Mouse (Mus musculus) forebrain, embryonic 16.5 days (tissue): ENCODE measurements around the gene Emid1. TPM values are rescaled to one million over a fixed set of nuclear protein-coding genes. Genes with fewer than 3 reads are reported as not detected.
A peak's percentile ranks its signal among the peaks of the same experiment; 100 is the strongest.

Source experiments
- ATAC-seq: fragments of 200-750 bp; cut with Nextera tagmentation; 2 replicates; pipeline ENCODE4 v1.8.0; 2017; ENCODE audit warnings: mild to moderate bottlenecking, moderate library complexity
- H3K27ac ChIP-seq: fragments of 300-500 bp; sonication (generic); 2 replicates; pipeline ENCODE4 v1.5.1; 2014; ENCODE audit warnings: low read length, control low read depth
- H3K27me3 ChIP-seq: fragments of 300-500 bp; sonication (generic); replicated peaks from 2 replicates; pipeline ENCODE4 v1.6.1; 2014; ENCODE audit warnings: low read length; ENCODE audit not compliant: control insufficient read depth, insufficient read depth
- H3K36me3 ChIP-seq: fragments of 300-500 bp; sonication (generic); 2 replicates; pipeline ENCODE4 v1.6.1; 2014; ENCODE audit not compliant: control insufficient read depth, insufficient read depth
- H3K4me1 ChIP-seq: fragments of 300-500 bp; sonication (generic); replicated peaks from 2 replicates; pipeline ENCODE4 v1.6.1; 2014; ENCODE audit warnings: low read length; ENCODE audit not compliant: control insufficient read depth, insufficient read depth
- H3K4me2 ChIP-seq: fragments of 300-500 bp; sonication (generic); 2 replicates; pipeline ENCODE4 v1.6.1; 2014; ENCODE audit warnings: mild to moderate bottlenecking, low read length, control low read depth
- H3K4me3 ChIP-seq: fragments of 300-500 bp; sonication (generic); replicated peaks from 2 replicates; pipeline ENCODE4 v1.5.1; 2014; ENCODE audit warnings: mild to moderate bottlenecking, low read length, control low read depth
- H3K9ac ChIP-seq: fragments of 300-500 bp; sonication (generic); replicated peaks from 2 replicates; pipeline ENCODE4 v1.6.1; 2014; ENCODE audit warnings: low read depth, low read length, control low read depth
- H3K9me3 ChIP-seq: fragments of 300-500 bp; sonication (generic); 2 replicates; pipeline ENCODE4 v1.6.1; 2016; ENCODE audit warnings: low read length; ENCODE audit not compliant: control insufficient read depth
- WGBS: fragments of 180-500 bp; shearing (Covaris S2); extraction: QIAGEN DNeasy Blood & Tissue Kit; methylation state at CpG from one replicate; pipeline ENCODE4 v1.1.7; 2014; 5-methylcytosine and 5-hydroxymethylcytosine counted together
- polyA plus RNA-seq: library from polyadenylated mRNA; unstranded; fragments of >200 nt; fragmentation: Nextera tagmentation; extraction: Ambion mirVana; gene quantifications from 2 replicates; pipeline ENCODE4 v1.2.1, GENCODE M21; 2015

The Emid1 gene
- polyA plus RNA-seq, 1 experiment from 2014 or later = 27.3 TPM

- H3K4me3 ChIP-seq = no peak overlapping the region
These were observed 21.9 kb downstream of the Emid1 start for GRCm38 (mm10) chr11:5130111-5130665.

GRCm38 (mm10) chr11:5129035-5129480, 23.0 kb downstream of the Emid1 start:
- no peak overlapping the region for H3K4me2 ChIP-seq
- H3K4me1 ChIP-seq = peaks cover 17% of the 10 kb centered on the region
- no peaks in the 10 kb centered on the region for H3K27me3 ChIP-seq
- 0 out of 2 replicates have a peak overlapping the region, but pooled peaks have one; percentile 3 for H3K27ac ChIP-seq
- no peaks in the 10 kb centered on the region for H3K36me3 ChIP-seq
- no peaks in the 10 kb centered on the region for H3K9me3 ChIP-seq
- H3K9ac ChIP-seq = no peak overlapping the region
- H3K4me3 ChIP-seq = no peak overlapping the region
- under 1% methylated on average over 5 of the region's 5 CpGs for WGBS
- ATAC-seq = peak; percentile 67

More at GRCm38 (mm10) chr11:5130111-5130665, 21.9 kb downstream of the Emid1 start:
- Histone ChIP-seq H3K9ac (no peak overlapping the region), H3K4me1 (peaks cover 17% of the 10 kb centered on the region), H3K36me3 (no peaks in the 10 kb centered on the region), H3K4me2 (no peak overlapping the region), H3K9me3 (no peaks in the 10 kb centered on the region), H3K27me3 (no peaks in the 10 kb centered on the region), H3K27ac (no peak overlapping the region)
- ATAC-seq = no peak
- 55% methylated on average over 4 of the region's 4 CpGs for WGBS

- WGBS = 49% methylated on average over 4 of the region's 4 CpGs
- peaks cover 17% of the 10 kb centered on the region for H3K4me1 ChIP-seq
- H3K36me3 ChIP-seq = no peaks in the 10 kb centered on the region
- no peak overlapping the region for H3K9ac ChIP-seq
- H3K27me3 ChIP-seq = no peaks in the 10 kb centered on the region
- H3K4me3 ChIP-seq = no peak overlapping the region
- H3K9me3 ChIP-seq = no peaks in the 10 kb centered on the region
- no peak overlapping the region for H3K27ac ChIP-seq
- no peak overlapping the region for H3K4me2 ChIP-seq
- no peak for ATAC-seq
These were observed 26.3 kb downstream of the Emid1 start for GRCm38 (mm10) chr11:5125713-5126112.

GRCm38 (mm10) chr11:5114931-5115581, 37.0 kb downstream of the Emid1 start:
- no peaks in the 10 kb centered on the region for H3K4me1 ChIP-seq
- no peak overlapping the region for H3K4me2 ChIP-seq
- 27% methylated on average over 13 of the region's 13 CpGs for WGBS
- no peak overlapping the region for H3K4me3 ChIP-seq
- no peak overlapping the region for H3K27ac ChIP-seq
- H3K9ac ChIP-seq = no peak overlapping the region
- no peak; the same call in 1 of the 2 replicates for ATAC-seq
- no peaks in the 10 kb centered on the region for H3K9me3 ChIP-seq
- H3K27me3 ChIP-seq = no peaks in the 10 kb centered on the region
- H3K36me3 ChIP-seq = no peaks in the 10 kb centered on the region

GRCm38 (mm10) chr11:5113645-5114044, 38.4 kb downstream of the Emid1 start:
- no peaks in the 10 kb centered on the region for H3K36me3 ChIP-seq
- no peaks in the 10 kb centered on the region for H3K27me3 ChIP-seq
- no peaks in the 10 kb centered on the region for H3K9me3 ChIP-seq
- H3K27ac ChIP-seq = no peak overlapping the region
- H3K9ac ChIP-seq = no peak overlapping the region
- ATAC-seq = no peak
- WGBS = 82% methylated on average over 7 of the region's 7 CpGs
- no peaks in the 10 kb centered on the region for H3K4me1 ChIP-seq
- H3K4me3 ChIP-seq = no peak overlapping the region
- no peak overlapping the region for H3K4me2 ChIP-seq

- no peaks in the 10 kb centered on the region for H3K27me3 ChIP-seq
- no peak overlapping the region for H3K4me2 ChIP-seq
- ATAC-seq = no peak
- no peaks in the 10 kb centered on the region for H3K9me3 ChIP-seq
- no peaks in the 10 kb centered on the region for H3K4me1 ChIP-seq
- WGBS = 69% methylated on average over 8 of the region's 8 CpGs
- H3K27ac ChIP-seq = no peak overlapping the region
- H3K36me3 ChIP-seq = no peaks in the 10 kb centered on the region
- no peak overlapping the region for H3K4me3 ChIP-seq
- no peak overlapping the region for H3K9ac ChIP-seq
These were observed 42.6 kb downstream of the Emid1 start for GRCm38 (mm10) chr11:5109441-5109840.

- H3K4me3 ChIP-seq = no peak overlapping the region
These were observed 48.0 kb downstream of the Emid1 start for GRCm38 (mm10) chr11:5103986-5104509.

GRCm38 (mm10) chr11:5102384-5102783, 49.7 kb downstream of the Emid1 start:
- whole genome bisulfite sequencing = 91% methylated on average over 7 of the region's 7 CpGs
- H3K4me2 ChIP-seq = no peak overlapping the region
- no peaks in the 10 kb centered on the region for H3K9me3 ChIP-seq
- no peaks in the 10 kb centered on the region for H3K27me3 ChIP-seq
- H3K4me3 ChIP-seq = no peak overlapping the region
- H3K4me1 ChIP-seq = peaks cover 14% of the 10 kb centered on the region
- no peak for ATAC-seq
- no peak overlapping the region for H3K9ac ChIP-seq
- H3K27ac ChIP-seq = no peak overlapping the region
- H3K36me3 ChIP-seq = no peaks in the 10 kb centered on the region

More at GRCm38 (mm10) chr11:5103986-5104509, 48.0 kb downstream of the Emid1 start:
- no peak for ATAC-seq
- 96% methylated on average over 4 of the region's 4 CpGs for WGBS
- Histone ChIP-seq H3K27me3 (no peaks in the 10 kb centered on the region), H3K9ac (no peak overlapping the region), H3K36me3 (no peaks in the 10 kb centered on the region), H3K4me2 (no peak overlapping the region), H3K27ac (no peak overlapping the region), H3K9me3 (no peaks in the 10 kb centered on the region), H3K4me1 (peaks cover 10% of the 10 kb centered on the region)

- no peak for ATAC-seq
- Histone ChIP-seq H3K27ac (no peak overlapping the region), H3K9me3 (no peaks in the 10 kb centered on the region), H3K4me1 (peaks cover 21% of the 10 kb centered on the region), H3K4me2 (no peak overlapping the region), H3K9ac (no peak overlapping the region), H3K27me3 (no peaks in the 10 kb centered on the region), H3K36me3 (no peaks in the 10 kb centered on the region), H3K4me3 (no peak overlapping the region)
- 90% methylated on average over 6 of the region's 6 CpGs for WGBS
These were observed 50.4 kb downstream of the Emid1 start for GRCm38 (mm10) chr11:5101641-5102040.
